Mouse (Mus musculus) kidney, adult 2 months (tissue): ENCODE measurements around the gene Capns2. TPM values are rescaled to one million over a fixed set of nuclear protein-coding genes. Genes with fewer than 3 reads are reported as not detected.
A peak's percentile ranks its signal among the peaks of the same experiment; 100 is the strongest.

Experiments used
- DNase-seq: peaks from one replicate; pipeline ENCODE4 v3.0.0; 2021
- H3K27ac ChIP-seq: fragments of 200-500 bp; 2 replicates; pipeline ENCODE4 v1.5.1; 2012; ENCODE audit warnings: low read depth, low read length, control low read depth, inconsistent platforms; ENCODE audit not compliant: insufficient read depth
- H3K27me3 ChIP-seq: fragments of 200-500 bp; replicated peaks from 2 replicates; pipeline ENCODE4 v1.6.1; 2012; ENCODE audit warnings: mild to moderate bottlenecking, moderate library complexity, low read length, inconsistent platforms; ENCODE audit not compliant: control insufficient read depth, insufficient read depth
- H3K36me3 ChIP-seq: fragments of 200-500 bp; 2 replicates; pipeline ENCODE4 v1.6.1; 2012; ENCODE audit warnings: mild to moderate bottlenecking, moderate library complexity, low read length, inconsistent platforms; ENCODE audit not compliant: control insufficient read depth, insufficient read depth
- H3K4me1 ChIP-seq: fragments of 200-500 bp; 2 replicates; pipeline ENCODE4 v1.6.1; 2011; ENCODE audit warnings: low read length; ENCODE audit not compliant: control insufficient read depth, insufficient read depth
- H3K4me3 ChIP-seq: fragments of 200-500 bp; 2 replicates; pipeline ENCODE4 v1.5.1; 2011; ENCODE audit warnings: mild to moderate bottlenecking, low read depth, low read length, control low read depth; ENCODE audit not compliant: insufficient read depth
- CTCF ChIP-seq: fragments of 200-500 bp; conservative IDR thresholded peaks from 2 replicates; pipeline ENCODE4 v1.5.1; 2011; ENCODE audit warnings: low read depth, mild to moderate bottlenecking, control low read depth, low read length, moderate library complexity, mixed read lengths; ENCODE audit not compliant: insufficient read depth, insufficient read length
- POLR2A ChIP-seq: fragments of 200-500 bp; IDR thresholded peaks from one replicate; pipeline ENCODE4 v1.6.1; 2011; ENCODE audit warnings: low read depth, low read length, control low read depth
- WGBS: fragments of 180-500 bp; shearing (Covaris S2); methylation state at CpG from one replicate; pipeline ENCODE4 v1.1.7; 2018; 5-methylcytosine and 5-hydroxymethylcytosine counted together
- polyA plus RNA-seq: library from polyadenylated mRNA; depleted of rRNA; stranded (reverse); fragments of >200 nt; gene quantifications from 2 replicates; pipeline ENCODE4 v1.2.3, GENCODE M21; 2012; rRNA removed

The Capns2 gene
- 0.16 TPM in 1 of 2 replicates, not detected in the other for polyA plus RNA-seq

GRCm38 (mm10) chr8:92901107-92901506, at the start of gene Capns2:
Capns2 (plus strand) TSS chr8:92901407.
- H3K4me1 ChIP-seq: no peaks in the 10 kb centered on the region
- TF ChIP-seq POLR2A: no peak
- no peak for TF ChIP-seq CTCF
- DNase-seq: no peak
- 95% methylated on average over 5 of the region's 5 CpGs for WGBS
- H3K27me3 ChIP-seq: no peaks in the 10 kb centered on the region; the same call in 1 of the 2 replicates
- H3K27ac ChIP-seq: no peak within 1 kb of the TSS
- H3K36me3 ChIP-seq: no peaks in the 10 kb centered on the region
- H3K4me3 ChIP-seq: no peak within 1 kb of the TSS

- Histone ChIP-seq H3K4me1 (no peaks in the 10 kb centered on the region), H3K4me3 (no peak overlapping the region), H3K36me3 (no peaks in the 10 kb centered on the region), H3K27ac (no peak overlapping the region), H3K27me3 (no peaks in the 10 kb centered on the region)
- peak; percentile 23 for DNase-seq
- 56% methylated on average over 18 of the region's 18 CpGs for whole genome bisulfite sequencing
- no peak for TF ChIP-seq CTCF
- no peak for TF ChIP-seq POLR2A
Measured at GRCm38 (mm10) chr8:92853188-92853983, 47.8 kb upstream of the Capns2 start.

GRCm38 (mm10) chr8:92854673-92855072, 46.5 kb upstream of the Capns2 start:
- Histone ChIP-seq H3K36me3 (no peaks in the 10 kb centered on the region), H3K4me3 (no peak overlapping the region), H3K27me3 (no peaks in the 10 kb centered on the region), H3K27ac (no peak overlapping the region), H3K4me1 (no peaks in the 10 kb centered on the region)
- WGBS: 88% methylated on average over 3 of the region's 3 CpGs
- no peak for TF ChIP-seq CTCF
- TF ChIP-seq POLR2A: no peak
- peak; percentile 4 for DNase-seq

GRCm38 (mm10) chr8:92855171-92855894, 45.9 kb upstream of the Capns2 start, which contains the start of gene Lpcat2:
Lpcat2 (plus strand) TSS chr8:92855339.
- 2% methylated on average over 50 of the region's 50 CpGs for WGBS
- H3K4me1 ChIP-seq: no peaks in the 10 kb centered on the region
- peak within 1 kb of the TSS; percentile 46 for H3K4me3 ChIP-seq
- no peaks in the 10 kb centered on the region for H3K27me3 ChIP-seq
- H3K36me3 ChIP-seq: no peaks in the 10 kb centered on the region
- peak; percentile 71 for DNase-seq
- no peak for TF ChIP-seq CTCF
- TF ChIP-seq POLR2A: no peak
- H3K27ac ChIP-seq: no peak within 1 kb of the TSS

- H3K4me3 ChIP-seq: no peak overlapping the region
- TF ChIP-seq CTCF (no peak), POLR2A (no peak)
- WGBS: 78% methylated on average over 7 of the region's 7 CpGs
- no peaks in the 10 kb centered on the region for H3K27me3 ChIP-seq
- no peak for DNase-seq
- no peaks in the 10 kb centered on the region for H3K4me1 ChIP-seq
- H3K27ac ChIP-seq: no peak overlapping the region
- H3K36me3 ChIP-seq: no peaks in the 10 kb centered on the region
Measured at GRCm38 (mm10) chr8:92856273-92856986, 44.8 kb upstream of the Capns2 start.

GRCm38 (mm10) chr8:92858475-92859182, 42.6 kb upstream of the Capns2 start:
- DNase-seq: no peak
- H3K27me3 ChIP-seq: no peaks in the 10 kb centered on the region
- H3K36me3 ChIP-seq: no peaks in the 10 kb centered on the region
- WGBS: 88% methylated on average over 14 of the region's 14 CpGs
- H3K27ac ChIP-seq: no peak overlapping the region
- H3K4me3 ChIP-seq: no peak overlapping the region
- no peak for TF ChIP-seq CTCF
- TF ChIP-seq POLR2A: no peak
- no peaks in the 10 kb centered on the region for H3K4me1 ChIP-seq
